Mouse (Mus musculus): ENCODE measurements at regions not wholly inside any gene's neighbourhood (a gene's known extent, or its start where the extent isn't known, plus 50 kb on each side); places are given as distances from the start of the nearest gene placed in this dataset.

GRCm38 (mm10) chr8:8324520-8324919 is 336.5 kb downstream of the Efnb2 start:
- ATAC-seq (ENCODE audit: low FRiP score) (no peak), DNase-seq (ENCODE audit: low spot score) (no peak)
- no peak overlapping the region for H3K4me3 ChIP-seq (ENCODE audit: low read depth, low read length)
- H3K27ac ChIP-seq (ENCODE audit: low read depth, low read length): no peak overlapping the region
- no peaks in the 10 kb centered on the region for H3K36me3 ChIP-seq (ENCODE audit: control insufficient read depth, insufficient read depth, low read length)
- 75% methylated on average over 5 of the region's 5 CpGs for WGBS
- H3K4me1 ChIP-seq (replicated peaks; ENCODE audit: control insufficient read depth, insufficient read depth, low read length): no peaks in the 10 kb centered on the region
- H3K9ac ChIP-seq (ENCODE audit: low read depth, low read length): no peak overlapping the region
- no peak overlapping the region for H3K4me2 ChIP-seq (replicated peaks; ENCODE audit: low read depth, low read length)
- H3K27me3 ChIP-seq (ENCODE audit: control insufficient read depth, insufficient read depth, low read length): no peaks in the 10 kb centered on the region
- no peaks in the 10 kb centered on the region for H3K9me3 ChIP-seq (ENCODE audit: control insufficient read depth, low read length)

- Histone ChIP-seq H3K27ac (ENCODE audit: low read depth, low read length) (no peak overlapping the region), H3K4me3 (ENCODE audit: low read depth, low read length) (no peak overlapping the region), H3K4me1 (replicated peaks; ENCODE audit: control insufficient read depth, insufficient read depth, low read length) (no peaks in the 10 kb centered on the region), H3K36me3 (ENCODE audit: control insufficient read depth, insufficient read depth, low read length) (no peaks in the 10 kb centered on the region), H3K9me3 (ENCODE audit: control insufficient read depth, low read length) (no peaks in the 10 kb centered on the region), H3K4me2 (replicated peaks; ENCODE audit: low read depth, low read length) (no peak overlapping the region), H3K27me3 (ENCODE audit: control insufficient read depth, insufficient read depth, low read length) (no peaks in the 10 kb centered on the region), H3K9ac (ENCODE audit: low read depth, low read length) (no peak overlapping the region)
- ATAC-seq (ENCODE audit: low FRiP score): no peak
- WGBS: 64% methylated on average over 7 of the region's 7 CpGs
- DNase-seq (ENCODE audit: low spot score): no peak
These were observed 352.8 kb downstream of the Efnb2 start for GRCm38 (mm10) chr8:8308253-8308652.

GRCm38 (mm10) chr8:8307487-8307886 is 353.6 kb downstream of the Efnb2 start:
- Histone ChIP-seq H3K4me2 (replicated peaks; ENCODE audit: low read depth, low read length) (no peak overlapping the region), H3K4me3 (ENCODE audit: low read depth, low read length) (no peak overlapping the region), H3K9me3 (ENCODE audit: control insufficient read depth, low read length) (no peaks in the 10 kb centered on the region), H3K4me1 (replicated peaks; ENCODE audit: control insufficient read depth, insufficient read depth, low read length) (no peaks in the 10 kb centered on the region), H3K27me3 (ENCODE audit: control insufficient read depth, insufficient read depth, low read length) (no peaks in the 10 kb centered on the region), H3K27ac (ENCODE audit: low read depth, low read length) (no peak overlapping the region), H3K9ac (ENCODE audit: low read depth, low read length) (no peak overlapping the region), H3K36me3 (ENCODE audit: control insufficient read depth, insufficient read depth, low read length) (no peaks in the 10 kb centered on the region)
- DNase-seq (ENCODE audit: low spot score): no peak
- ATAC-seq (ENCODE audit: low FRiP score): no peak
- WGBS: 83% methylated on average over 9 of the region's 9 CpGs

- H3K4me1 ChIP-seq (replicated peaks; ENCODE audit: control insufficient read depth, insufficient read depth, low read length): no peaks in the 10 kb centered on the region
- no peak overlapping the region for H3K9ac ChIP-seq (ENCODE audit: low read depth, low read length)
- no peaks in the 10 kb centered on the region for H3K36me3 ChIP-seq (ENCODE audit: control insufficient read depth, insufficient read depth, low read length)
- no peaks in the 10 kb centered on the region for H3K9me3 ChIP-seq (ENCODE audit: control insufficient read depth, low read length)
- ATAC-seq (ENCODE audit: low FRiP score): no peak
- H3K27me3 ChIP-seq (ENCODE audit: control insufficient read depth, insufficient read depth, low read length): no peaks in the 10 kb centered on the region
- no peak for DNase-seq (ENCODE audit: low spot score)
- H3K4me3 ChIP-seq (ENCODE audit: low read depth, low read length): no peak overlapping the region
- no peak overlapping the region for H3K4me2 ChIP-seq (replicated peaks; ENCODE audit: low read depth, low read length)
- 81% methylated on average over 6 of the region's 6 CpGs for WGBS
- no peak overlapping the region for H3K27ac ChIP-seq (ENCODE audit: low read depth, low read length)
These were observed 360.9 kb downstream of the Efnb2 start for GRCm38 (mm10) chr8:8299965-8300767.

GRCm38 (mm10) chr8:8292577-8293247 is 368.3 kb downstream of the Efnb2 start:
- Histone ChIP-seq H3K4me3 (ENCODE audit: low read depth, low read length) (no peak overlapping the region), H3K27me3 (ENCODE audit: control insufficient read depth, insufficient read depth, low read length) (no peaks in the 10 kb centered on the region), H3K9ac (ENCODE audit: low read depth, low read length) (no peak overlapping the region), H3K4me2 (replicated peaks; ENCODE audit: low read depth, low read length) (no peak overlapping the region), H3K27ac (ENCODE audit: low read depth, low read length) (no peak overlapping the region), H3K36me3 (ENCODE audit: control insufficient read depth, insufficient read depth, low read length) (no peaks in the 10 kb centered on the region), H3K9me3 (ENCODE audit: control insufficient read depth, low read length) (no peaks in the 10 kb centered on the region), H3K4me1 (replicated peaks; ENCODE audit: control insufficient read depth, insufficient read depth, low read length) (no peaks in the 10 kb centered on the region)
- WGBS: 67% methylated on average over 6 of the region's 6 CpGs
- no peak for ATAC-seq (ENCODE audit: low FRiP score)
- no peak for DNase-seq (ENCODE audit: low spot score)

GRCm38 (mm10) chr8:8285876-8286275 is 375.2 kb downstream of the Efnb2 start:
- WGBS: 81% methylated on average over 4 of the region's 4 CpGs
- ATAC-seq (ENCODE audit: low FRiP score) (no peak), DNase-seq (ENCODE audit: low spot score) (no peak)
- Histone ChIP-seq H3K9ac (ENCODE audit: low read depth, low read length) (no peak overlapping the region), H3K27me3 (ENCODE audit: control insufficient read depth, insufficient read depth, low read length) (no peaks in the 10 kb centered on the region), H3K4me1 (replicated peaks; ENCODE audit: control insufficient read depth, insufficient read depth, low read length) (no peaks in the 10 kb centered on the region), H3K27ac (ENCODE audit: low read depth, low read length) (no peak overlapping the region), H3K4me3 (ENCODE audit: low read depth, low read length) (no peak overlapping the region), H3K9me3 (ENCODE audit: control insufficient read depth, low read length) (no peaks in the 10 kb centered on the region), H3K4me2 (replicated peaks; ENCODE audit: low read depth, low read length) (no peak overlapping the region), H3K36me3 (ENCODE audit: control insufficient read depth, insufficient read depth, low read length) (no peaks in the 10 kb centered on the region)

- Histone ChIP-seq H3K27me3 (ENCODE audit: control insufficient read depth, insufficient read depth, low read length) (no peaks in the 10 kb centered on the region), H3K4me1 (replicated peaks; ENCODE audit: control insufficient read depth, insufficient read depth, low read length) (no peaks in the 10 kb centered on the region), H3K36me3 (ENCODE audit: control insufficient read depth, insufficient read depth, low read length) (no peaks in the 10 kb centered on the region), H3K27ac (ENCODE audit: low read depth, low read length) (no peak overlapping the region), H3K9ac (ENCODE audit: low read depth, low read length) (no peak overlapping the region), H3K4me3 (ENCODE audit: low read depth, low read length) (no peak overlapping the region), H3K4me2 (replicated peaks; ENCODE audit: low read depth, low read length) (no peak overlapping the region), H3K9me3 (ENCODE audit: control insufficient read depth, low read length) (no peaks in the 10 kb centered on the region)
- no peak for DNase-seq (ENCODE audit: low spot score)
- 79% methylated on average over 1 of the region's 1 CpGs for WGBS
- ATAC-seq (ENCODE audit: low FRiP score): no peak
These were observed 386.1 kb downstream of the Efnb2 start for GRCm38 (mm10) chr8:8274987-8275386.

- H3K9me3 ChIP-seq (ENCODE audit: control insufficient read depth, low read length): no peaks in the 10 kb centered on the region
- H3K4me2 ChIP-seq (replicated peaks; ENCODE audit: low read depth, low read length): no peak overlapping the region
- DNase-seq (ENCODE audit: low spot score) (no peak), ATAC-seq (ENCODE audit: low FRiP score) (no peak)
- WGBS: 71% methylated on average over 3 of the region's 3 CpGs
- no peaks in the 10 kb centered on the region for H3K4me1 ChIP-seq (replicated peaks; ENCODE audit: control insufficient read depth, insufficient read depth, low read length)
- H3K27me3 ChIP-seq (ENCODE audit: control insufficient read depth, insufficient read depth, low read length): no peaks in the 10 kb centered on the region
- H3K9ac ChIP-seq (ENCODE audit: low read depth, low read length): no peak overlapping the region
- H3K27ac ChIP-seq (ENCODE audit: low read depth, low read length): no peak overlapping the region
- no peak overlapping the region for H3K4me3 ChIP-seq (ENCODE audit: low read depth, low read length)
- H3K36me3 ChIP-seq (ENCODE audit: control insufficient read depth, insufficient read depth, low read length): no peaks in the 10 kb centered on the region
These were observed 386.8 kb downstream of the Efnb2 start for GRCm38 (mm10) chr8:8274211-8274641.

GRCm38 (mm10) chr8:8258855-8259254 is 402.2 kb downstream of the Efnb2 start:
- Histone ChIP-seq H3K4me2 (replicated peaks; ENCODE audit: low read depth, low read length) (no peak overlapping the region), H3K9me3 (ENCODE audit: control insufficient read depth, low read length) (no peaks in the 10 kb centered on the region), H3K4me3 (ENCODE audit: low read depth, low read length) (no peak overlapping the region), H3K27ac (ENCODE audit: low read depth, low read length) (peak overlapping the region; percentile 54; the same call in 1 of the 2 replicates), H3K27me3 (ENCODE audit: control insufficient read depth, insufficient read depth, low read length) (no peaks in the 10 kb centered on the region), H3K4me1 (replicated peaks; ENCODE audit: control insufficient read depth, insufficient read depth, low read length) (no peaks in the 10 kb centered on the region; the same call in 1 of the 2 replicates), H3K9ac (ENCODE audit: low read depth, low read length) (no peak overlapping the region), H3K36me3 (ENCODE audit: control insufficient read depth, insufficient read depth, low read length) (no peaks in the 10 kb centered on the region)
- 75% methylated on average over 7 of the region's 7 CpGs for WGBS
- 0 out of 2 replicates have a peak, but pooled peaks have one; percentile 30 for ATAC-seq (ENCODE audit: low FRiP score)
- no peak for DNase-seq (ENCODE audit: low spot score)

Measured in hindbrain, embryonic 11.5 days (tissue).